Mouse (Mus musculus): ENCODE data around the gene Btbd17.

GRCm38 (mm10) chr11:114793868-114794545 is 1.7 kb downstream of the Btbd17 start:
- TF ChIP-seq TAL1 (IDR thresholded peaks at IDR 0.05; ENCODE audit: low read length) (no peak), GATA1 (IDR thresholded peaks at IDR 0.05; ENCODE audit: low read length) (no peak)
